Mouse (Mus musculus): ENCODE results near the gene Clic4. TPM values are rescaled to one million over a fixed set of nuclear protein-coding genes. Genes with fewer than 3 reads are reported as not detected.
"Not testable (repeated sequence)": the region's sequence is repeated elsewhere in the genome, so short reads cannot be mapped to it uniquely, and the experiment has no call there.

Clic4 gene
- polyA plus RNA-seq, 1 experiment = 61.3 TPM

DNA sequence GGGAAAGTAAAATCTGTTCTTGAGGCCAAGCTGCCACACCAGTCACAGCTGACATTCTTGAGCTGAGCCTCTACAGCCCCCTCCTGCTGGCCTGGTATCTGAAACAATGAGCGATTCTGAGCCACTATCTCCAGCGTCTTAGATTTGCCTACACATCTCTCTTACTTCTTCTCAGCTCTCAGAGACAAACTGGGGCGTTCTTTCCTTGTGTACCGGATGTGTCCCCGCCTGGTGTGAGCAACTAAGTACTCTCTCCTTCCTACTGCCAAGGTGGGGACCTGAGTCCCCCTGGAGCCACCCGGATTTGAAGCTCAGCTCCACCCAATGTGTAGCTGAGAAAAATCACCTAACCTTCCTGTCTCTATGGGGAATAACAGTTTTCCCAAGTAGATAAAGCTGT is 19.2 kb upstream of the Clic4 start:
- DNase-seq (ENCODE audit: low read depth) = no peak
- no peak for TF ChIP-seq CTCF (IDR thresholded peaks at IDR 0.05; ENCODE audit: borderline replicate concordance, extremely low read depth, insufficient read depth, insufficient read length)
- TF ChIP-seq POLR2A (IDR thresholded peaks at IDR 0.05; ENCODE audit: borderline replicate concordance, extremely low read depth, insufficient read depth, insufficient read length, poor library complexity, severe bottlenecking) = no peak

DNA sequence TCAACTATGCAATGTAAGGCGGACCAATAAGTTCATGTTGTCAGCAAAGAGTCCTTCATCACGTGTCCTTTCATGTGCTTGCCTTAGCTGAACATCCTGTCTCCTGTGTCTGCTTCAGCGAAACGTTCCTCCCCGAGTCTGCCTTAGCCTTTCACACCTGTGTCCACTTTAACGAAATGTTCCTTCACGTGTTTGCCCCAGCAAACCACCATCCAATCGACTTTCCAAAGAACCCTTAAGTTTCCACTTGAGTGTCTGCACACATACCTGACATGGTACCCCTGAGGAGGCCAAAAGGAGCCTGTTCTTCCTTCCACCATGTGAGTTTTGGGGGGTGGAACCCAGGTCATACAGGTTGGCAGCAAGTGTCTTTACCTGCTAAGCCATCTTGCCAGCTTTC is 18.6 kb upstream of the Clic4 start:
- DNase-seq (ENCODE audit: low read depth) = no peak
- TF ChIP-seq CTCF (IDR thresholded peaks at IDR 0.05; ENCODE audit: borderline replicate concordance, extremely low read depth, insufficient read depth, insufficient read length) = no peak
- no peak for TF ChIP-seq POLR2A (IDR thresholded peaks at IDR 0.05; ENCODE audit: borderline replicate concordance, extremely low read depth, insufficient read depth, insufficient read length, poor library complexity, severe bottlenecking)

DNA sequence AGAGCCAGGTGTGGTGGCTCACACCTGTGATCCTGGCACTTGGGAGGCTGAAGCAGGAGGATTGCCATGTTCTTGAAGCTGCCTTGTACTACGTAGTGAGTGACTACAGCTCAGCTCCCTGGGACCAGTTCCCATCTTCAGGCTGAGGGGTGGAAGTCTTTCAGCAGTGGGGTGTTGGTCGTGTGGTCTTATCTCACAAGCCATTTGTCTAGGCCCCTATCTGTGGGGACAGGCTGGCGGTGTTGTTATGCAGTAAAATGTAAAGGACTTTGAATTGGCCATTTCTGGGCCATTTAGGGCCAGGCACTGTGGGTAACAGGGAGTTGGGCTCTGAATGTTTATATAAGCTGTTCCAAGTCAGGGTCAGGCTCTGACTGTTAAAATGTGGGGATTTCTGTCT is 15.4 kb upstream of the Clic4 start:
- no peak for DNase-seq (ENCODE audit: low read depth)
- TF ChIP-seq CTCF (IDR thresholded peaks at IDR 0.05; ENCODE audit: borderline replicate concordance, extremely low read depth, insufficient read depth, insufficient read length) (no peak), POLR2A (IDR thresholded peaks at IDR 0.05; ENCODE audit: borderline replicate concordance, extremely low read depth, insufficient read depth, insufficient read length, poor library complexity, severe bottlenecking) (no peak)

DNA sequence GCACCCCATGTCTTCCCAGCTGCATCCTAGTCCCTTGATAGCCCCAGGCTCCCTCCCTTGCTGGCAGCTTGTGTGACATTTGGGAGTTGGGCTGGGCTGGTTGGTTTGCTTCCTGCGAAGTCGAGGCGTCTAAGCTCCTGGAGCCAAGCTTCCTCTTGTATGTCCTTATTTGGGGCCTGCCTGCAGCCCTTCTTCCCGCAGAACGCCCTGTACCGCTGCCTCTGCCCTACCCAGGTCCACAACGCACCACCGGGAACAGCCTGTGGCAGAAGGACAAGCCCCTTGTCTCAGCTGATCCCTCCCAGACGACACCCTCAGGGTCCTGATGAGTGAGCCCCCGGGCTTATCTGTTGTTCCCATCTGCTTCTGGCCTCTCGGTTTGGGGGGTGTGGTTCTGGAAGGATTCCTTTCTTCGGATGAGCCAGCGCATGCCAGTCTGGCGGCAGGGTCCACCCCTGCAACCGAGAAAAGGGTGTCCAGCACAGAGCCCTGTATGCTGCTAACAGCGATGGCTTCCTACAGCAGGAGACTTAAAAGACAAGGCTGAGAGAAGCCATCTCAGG is 14.3 kb upstream of the Clic4 start:
- DNase-seq (ENCODE audit: low read depth) = no peak
- TF ChIP-seq CTCF (IDR thresholded peaks at IDR 0.05; ENCODE audit: borderline replicate concordance, extremely low read depth, insufficient read depth, insufficient read length) (no peak), POLR2A (IDR thresholded peaks at IDR 0.05; ENCODE audit: borderline replicate concordance, extremely low read depth, insufficient read depth, insufficient read length, poor library complexity, severe bottlenecking) (no peak)

DNA sequence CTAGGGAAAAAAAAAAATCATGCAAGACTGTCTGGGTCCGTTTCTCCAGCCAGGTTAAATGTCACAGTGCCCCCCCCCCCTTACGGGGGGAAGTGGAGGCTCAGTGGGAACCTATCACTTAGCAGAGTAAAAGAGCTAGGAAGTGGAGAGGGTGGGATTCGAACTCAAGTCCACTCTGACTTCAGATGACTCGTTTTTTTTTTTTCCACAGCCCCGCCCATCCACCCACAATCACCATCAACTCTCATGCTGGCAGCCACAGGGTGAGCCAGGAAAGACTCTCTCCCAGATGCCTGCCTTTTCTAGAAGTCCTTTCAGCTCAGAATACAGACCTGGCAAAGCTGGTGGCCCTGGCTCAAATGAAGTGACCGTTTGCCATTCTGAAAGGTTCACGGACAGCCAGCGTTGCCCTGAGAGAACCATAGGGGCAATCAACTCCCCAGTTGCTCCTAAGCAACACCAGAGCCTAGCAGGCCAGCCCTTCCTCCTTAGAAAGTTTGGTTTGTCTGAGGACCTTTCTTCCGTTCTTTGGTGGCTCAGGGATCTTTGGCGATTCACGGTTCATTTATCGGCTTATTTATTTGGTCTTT is 13.5 kb upstream of the Clic4 start:
- no peak for DNase-seq (ENCODE audit: low read depth)
- TF ChIP-seq POLR2A (IDR thresholded peaks at IDR 0.05; ENCODE audit: borderline replicate concordance, extremely low read depth, insufficient read depth, insufficient read length, poor library complexity, severe bottlenecking) (no peak), CTCF (IDR thresholded peaks at IDR 0.05; ENCODE audit: borderline replicate concordance, extremely low read depth, insufficient read depth, insufficient read length) (no peak)

DNA sequence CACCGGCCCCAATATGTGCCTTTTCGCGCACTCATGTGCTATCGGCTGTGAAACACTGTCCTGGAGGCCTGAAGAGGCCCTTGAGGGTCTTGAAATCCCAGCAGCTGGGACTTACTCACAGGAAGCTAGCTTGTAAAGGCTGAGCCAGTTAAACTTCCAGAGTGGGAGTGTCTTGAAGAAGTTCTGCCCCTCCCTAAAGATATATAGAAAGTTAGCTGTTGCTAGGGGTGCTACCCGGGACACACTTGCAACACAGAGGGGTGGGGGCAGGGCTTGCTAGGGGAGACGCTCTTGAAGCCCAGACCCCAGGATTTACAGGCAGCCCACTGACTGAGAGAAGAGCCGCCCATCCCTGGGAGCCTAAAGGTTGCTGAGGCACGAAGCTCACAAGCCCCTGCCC is 12.8 kb upstream of the Clic4 start:
- TF ChIP-seq CTCF (IDR thresholded peaks at IDR 0.05; ENCODE audit: borderline replicate concordance, extremely low read depth, insufficient read depth, insufficient read length) = no peak
- no peak for TF ChIP-seq POLR2A (IDR thresholded peaks at IDR 0.05; ENCODE audit: borderline replicate concordance, extremely low read depth, insufficient read depth, insufficient read length, poor library complexity, severe bottlenecking)
- no peak for DNase-seq (ENCODE audit: low read depth)

DNA sequence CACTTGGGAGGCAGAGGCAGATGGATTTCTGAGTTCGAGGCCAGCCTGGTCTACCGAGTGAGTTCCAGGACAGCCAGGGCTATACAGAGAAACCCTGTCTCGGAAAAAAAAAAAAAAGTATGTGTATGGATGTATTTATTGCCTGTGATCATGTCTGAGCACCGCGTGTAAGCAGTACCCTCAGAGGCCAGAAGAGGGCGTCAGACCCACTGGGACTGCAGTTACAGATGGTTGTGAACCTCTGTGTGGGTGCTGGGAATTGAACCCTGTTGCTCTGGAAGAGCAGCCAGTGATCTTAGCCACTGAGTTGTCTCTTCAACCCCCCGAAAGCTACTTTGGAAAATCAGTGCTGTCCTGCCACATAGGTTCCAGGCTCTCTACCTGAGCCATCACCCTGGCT is 11.3 kb upstream of the Clic4 start:
- DNase-seq (ENCODE audit: low read depth) = no peak
- TF ChIP-seq POLR2A (IDR thresholded peaks at IDR 0.05; ENCODE audit: borderline replicate concordance, extremely low read depth, insufficient read depth, insufficient read length, poor library complexity, severe bottlenecking) (no peak), CTCF (IDR thresholded peaks at IDR 0.05; ENCODE audit: borderline replicate concordance, extremely low read depth, insufficient read depth, insufficient read length) (no peak; the same call in 1 of the 2 replicates)

DNA sequence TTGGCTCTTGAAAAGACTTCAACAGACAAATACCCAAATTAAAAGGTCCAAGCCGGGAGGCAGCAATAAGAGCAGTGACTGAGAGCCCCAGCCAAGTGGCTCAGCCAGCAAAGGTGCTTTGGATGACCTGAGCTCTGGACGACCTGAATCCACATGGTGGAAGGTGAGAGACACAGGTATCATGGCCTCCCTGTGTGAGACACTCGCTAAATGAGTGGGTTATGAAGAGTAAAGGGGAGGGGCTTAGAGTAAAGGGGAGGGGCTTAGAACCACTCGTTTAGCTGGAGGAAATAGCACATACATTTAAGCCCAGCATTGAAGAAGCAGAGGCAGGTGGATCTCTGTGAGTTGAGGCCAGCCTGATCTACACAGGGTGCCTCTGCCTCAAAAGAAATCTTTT is 10.8 kb upstream of the Clic4 start:
- TF ChIP-seq CTCF (IDR thresholded peaks at IDR 0.05; ENCODE audit: borderline replicate concordance, extremely low read depth, insufficient read depth, insufficient read length) (no peak), POLR2A (IDR thresholded peaks at IDR 0.05; ENCODE audit: borderline replicate concordance, extremely low read depth, insufficient read depth, insufficient read length, poor library complexity, severe bottlenecking) (no peak)
- no peak for DNase-seq (ENCODE audit: low read depth)

DNA sequence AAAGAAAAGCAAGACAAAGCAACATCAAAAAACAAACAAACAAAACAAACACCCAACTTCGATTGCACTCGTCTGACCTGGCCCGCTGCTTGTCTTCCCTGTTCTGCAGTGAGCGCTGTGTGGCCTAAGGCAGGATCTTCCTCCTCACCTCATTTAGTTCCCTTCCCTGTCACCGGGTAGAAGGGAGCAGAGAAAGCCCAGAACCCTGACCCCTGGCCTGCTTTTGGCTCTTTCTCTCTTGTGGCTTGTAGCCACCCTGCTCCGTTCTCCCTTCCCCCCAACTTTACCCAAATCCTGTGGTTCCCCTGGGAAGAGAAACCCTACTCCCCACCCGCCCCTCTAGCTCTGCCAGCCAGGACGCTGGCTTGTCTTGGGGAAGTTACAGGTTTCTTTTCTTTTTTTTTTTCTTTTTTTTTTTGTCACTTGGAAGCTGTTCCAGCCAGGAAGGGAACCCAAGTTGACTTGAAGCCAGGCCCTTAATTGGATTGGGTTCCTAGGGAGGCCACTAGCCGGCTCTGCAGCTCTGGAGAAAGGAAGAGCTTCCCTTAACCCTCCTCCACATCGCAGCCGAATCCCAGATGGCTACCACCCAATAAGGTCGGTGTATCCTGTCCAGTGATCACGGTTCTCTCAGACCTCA is 10.2 kb upstream of the Clic4 start:
- no peak for DNase-seq (ENCODE audit: low read depth)
- no peak for TF ChIP-seq POLR2A (IDR thresholded peaks at IDR 0.05; ENCODE audit: borderline replicate concordance, extremely low read depth, insufficient read depth, insufficient read length, poor library complexity, severe bottlenecking)
- no peak for TF ChIP-seq CTCF (IDR thresholded peaks at IDR 0.05; ENCODE audit: borderline replicate concordance, extremely low read depth, insufficient read depth, insufficient read length)

DNA sequence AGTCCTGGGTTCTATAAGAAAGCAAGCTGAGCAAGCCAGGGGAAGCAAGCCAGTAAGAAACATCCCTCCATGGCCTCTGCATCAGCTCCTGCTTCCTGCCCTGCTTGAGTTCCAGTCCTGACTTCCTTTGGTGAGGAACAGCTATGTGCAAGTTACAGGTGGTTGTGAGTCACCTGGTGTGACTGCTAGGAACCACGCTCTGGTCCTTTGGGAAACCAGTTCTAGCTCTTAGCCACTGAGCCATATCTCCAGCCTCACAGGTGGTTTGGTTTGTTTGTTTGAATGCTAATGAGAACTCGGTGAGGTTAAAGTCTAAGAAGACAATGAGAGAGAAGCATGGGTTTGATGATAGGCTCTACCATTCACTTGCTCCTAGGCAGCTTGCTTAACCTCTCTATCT is 7.4 kb upstream of the Clic4 start:
- DNase-seq (ENCODE audit: low read depth) = not testable (repeated sequence)

DNA sequence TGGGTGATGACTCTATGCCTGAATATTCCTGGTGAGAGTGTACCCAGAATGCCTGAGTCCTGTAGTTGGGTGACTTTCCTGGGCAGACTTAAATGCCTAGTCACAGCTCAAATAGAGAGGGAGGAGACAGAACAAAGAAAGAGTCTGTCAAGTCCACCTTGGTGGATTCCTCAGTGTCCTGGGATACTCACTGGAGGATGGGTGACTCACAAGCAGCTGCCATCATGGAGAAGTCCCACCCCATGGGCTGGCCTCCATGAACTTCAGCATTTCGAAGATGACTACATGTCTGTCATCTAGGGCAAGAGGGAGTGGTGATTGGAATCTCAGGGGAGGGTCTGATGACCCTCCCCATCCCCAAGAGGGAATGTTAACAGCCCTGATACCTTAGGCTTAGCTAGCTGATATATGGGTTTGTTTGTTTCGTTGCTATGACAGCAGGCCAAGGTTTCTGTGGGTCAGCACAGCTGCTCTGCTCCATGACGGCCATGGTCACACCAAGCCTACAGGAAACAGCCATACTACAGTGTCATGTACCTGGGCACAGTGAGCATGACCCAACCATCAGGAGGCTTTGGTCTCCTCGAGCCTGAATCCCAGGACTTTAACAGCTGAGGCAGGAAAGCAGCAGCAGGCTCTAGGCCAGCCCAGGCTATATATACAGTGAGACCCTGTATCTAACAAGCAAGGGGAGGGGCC is 4.2 kb upstream of the Clic4 start:
- DNase-seq (ENCODE audit: low read depth) = no peak
- no peak for TF ChIP-seq CTCF (IDR thresholded peaks at IDR 0.05; ENCODE audit: borderline replicate concordance, extremely low read depth, insufficient read depth, insufficient read length)

DNA sequence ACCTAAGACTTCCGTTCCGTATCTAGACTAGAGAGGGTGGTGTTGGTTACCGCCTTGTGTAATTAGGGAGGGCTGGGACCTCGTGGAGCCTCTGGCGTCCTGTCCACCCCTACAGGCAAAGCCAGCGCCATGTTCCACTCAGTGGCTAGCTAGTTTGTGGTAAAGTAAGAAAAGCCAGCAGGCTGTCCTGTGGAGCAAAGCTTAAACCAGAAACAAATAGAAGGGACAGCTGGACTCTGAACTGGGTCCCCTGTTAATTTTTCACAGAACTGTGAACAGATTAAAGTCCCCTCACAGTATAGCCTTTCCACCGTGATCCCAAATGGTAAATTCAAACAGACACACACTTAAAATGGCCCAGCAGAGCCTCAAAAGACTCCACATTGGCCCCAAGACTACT is 2.1 kb upstream of the Clic4 start:
- no peak for DNase-seq (ENCODE audit: low read depth)
- no peak for TF ChIP-seq CTCF (IDR thresholded peaks at IDR 0.05; ENCODE audit: borderline replicate concordance, extremely low read depth, insufficient read depth, insufficient read length)
- TF ChIP-seq POLR2A (IDR thresholded peaks at IDR 0.05; ENCODE audit: borderline replicate concordance, extremely low read depth, insufficient read depth, insufficient read length, poor library complexity, severe bottlenecking) = no peak

Measured in brain, embryonic 14.5 days (tissue).